Mouse (Mus musculus) hindbrain, embryonic 12.5 days (tissue): ENCODE results near the gene Trp53i11. TPM values are rescaled to one million over a fixed set of nuclear protein-coding genes. Genes with fewer than 3 reads are reported as not detected.

Experiments used
- polyA plus RNA-seq: library from polyadenylated mRNA; unstranded; fragments of >200 nt; fragmentation: Nextera tagmentation; extraction: Ambion mirVana; gene quantifications from 2 replicates; pipeline ENCODE4 v1.2.1, GENCODE M21; 2016

Trp53i11 gene
- polyA plus RNA-seq, 1 experiment from 2014 or later, result 142 TPM

Other genes starting within 250 kb of the Trp53i11 start
- 2.9 and 3.6 TPM in 2 replicates for gene Prdm11, start 141.4 kb upstream of the Trp53i11 start, polyA plus RNA-seq
- gene Tspan18, start 147.0 kb downstream of the Trp53i11 start, polyA plus RNA-seq, result 34.2 and 39.0 TPM in 2 replicates